Mouse (Mus musculus) adrenal gland, adult 18-20 months (tissue): ENCODE results near the gene Aqp6. TPM values are rescaled to one million over a fixed set of nuclear protein-coding genes. Genes with fewer than 3 reads are reported as not detected.

Experiments
- DNase-seq, 2 experiments: peaks; one replicate each; pipeline ENCODE4 v3.0.0; 2021 to 2022; ENCODE audit warnings: low spot score in 2 of 2
- total RNA-seq, 2 experiments: library from RNA; stranded (reverse); gene quantifications; 1 replicate in 1 of 2; 2 replicates in 1 of 2; pipeline ENCODE4 v1.2.3; 2021

Aqp6 gene
- total RNA-seq, 2 experiments from 2014 or later: not detected

DNA sequence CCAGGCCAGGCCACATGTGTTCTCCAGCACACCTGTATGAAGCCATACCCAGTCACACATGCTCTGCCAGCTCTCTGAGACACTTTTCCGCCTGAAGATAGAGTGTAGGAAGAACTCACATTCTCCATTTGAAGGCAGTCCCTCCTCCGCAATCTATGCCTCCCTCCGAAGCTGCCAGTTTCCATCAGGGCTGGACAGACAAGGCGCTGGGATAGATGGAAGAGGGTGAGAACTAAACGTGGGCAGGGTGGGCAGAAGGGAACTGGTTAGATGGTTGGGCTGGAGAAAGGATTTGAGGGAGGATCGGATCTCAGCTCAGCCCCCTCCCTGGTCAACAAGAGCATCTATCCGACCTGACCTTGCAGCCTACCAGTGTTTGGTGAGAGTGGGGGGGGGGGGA is 4.4 kb upstream of the Aqp6 start:
- no peak for DNase-seq

DNA sequence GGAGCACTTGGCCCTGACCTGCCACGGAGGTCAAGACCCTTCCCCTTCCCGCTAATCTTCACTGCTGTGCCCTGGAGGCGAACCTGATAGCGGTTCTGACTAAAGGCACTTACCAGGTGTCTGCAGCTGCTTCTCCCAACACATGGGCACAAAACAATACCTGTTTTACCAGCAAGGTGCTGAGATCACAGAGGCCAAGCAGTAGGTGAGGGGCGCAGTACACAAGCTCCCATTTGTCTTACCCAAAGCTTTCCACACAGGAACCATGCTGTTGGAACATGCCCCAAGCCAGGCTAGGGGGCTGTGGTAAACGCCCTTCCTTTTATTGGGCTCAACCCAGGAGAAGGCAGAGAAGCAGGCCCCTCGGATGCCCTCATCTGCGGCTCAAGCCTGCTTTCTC is 3.6 kb upstream of the Aqp6 start:
- DNase-seq: no peak

DNA sequence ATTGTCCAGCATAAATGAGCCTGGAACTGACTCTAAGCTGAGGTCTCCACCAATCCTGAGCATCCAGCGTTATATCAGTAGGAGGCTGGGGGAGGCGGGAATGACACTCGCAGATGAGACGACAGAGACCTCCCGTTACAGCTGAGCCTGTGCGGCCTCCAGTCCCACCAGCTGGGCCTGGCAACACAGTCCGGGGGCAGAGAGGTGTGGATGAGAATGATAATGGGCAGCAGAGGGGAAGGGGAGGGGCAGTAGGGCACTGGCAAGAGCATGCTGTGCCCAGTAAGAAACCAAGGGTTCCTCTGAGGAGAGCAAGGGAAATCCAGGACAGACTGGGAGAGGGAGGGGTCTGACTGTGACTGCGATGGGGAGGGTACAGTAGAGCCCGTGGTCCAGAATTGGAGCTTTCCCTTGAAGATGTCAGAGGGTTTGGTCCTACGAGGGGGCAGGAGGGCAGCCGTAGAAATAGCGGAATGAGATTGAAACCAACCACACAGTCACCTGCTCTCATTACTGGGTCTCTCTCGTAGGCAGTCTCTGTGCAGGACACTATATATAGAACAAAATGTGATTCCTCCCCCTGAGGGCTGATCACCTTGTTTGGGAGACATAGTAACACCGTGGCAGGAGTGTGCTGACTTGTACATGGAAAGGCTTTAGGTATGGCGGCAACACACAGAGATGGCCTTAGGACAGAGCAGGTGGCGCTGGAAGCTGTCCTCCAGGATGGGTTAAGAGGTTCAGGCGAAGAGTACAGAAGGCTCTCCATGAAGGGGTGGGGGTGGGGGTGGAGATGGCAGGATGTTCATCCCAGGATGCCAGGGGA is 1.7 kb upstream of the Aqp6 start:
- no peak for DNase-seq

DNA sequence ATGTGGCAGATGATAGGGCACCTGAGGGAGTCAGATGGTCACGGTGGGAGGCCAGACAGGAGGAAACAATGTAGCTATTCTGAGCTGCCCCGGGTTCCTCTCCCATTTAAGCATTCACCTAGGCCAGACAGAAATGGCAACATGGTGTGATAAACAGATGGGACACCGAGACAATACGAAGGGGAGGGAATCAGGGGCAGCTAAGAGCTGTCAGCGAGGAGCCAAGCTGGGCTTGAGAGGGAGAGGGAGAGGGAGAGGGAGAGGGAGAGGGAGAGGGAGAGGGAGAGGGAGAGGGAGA is 572 bp downstream of the Aqp6 start:
- DNase-seq: no peak

DNA sequence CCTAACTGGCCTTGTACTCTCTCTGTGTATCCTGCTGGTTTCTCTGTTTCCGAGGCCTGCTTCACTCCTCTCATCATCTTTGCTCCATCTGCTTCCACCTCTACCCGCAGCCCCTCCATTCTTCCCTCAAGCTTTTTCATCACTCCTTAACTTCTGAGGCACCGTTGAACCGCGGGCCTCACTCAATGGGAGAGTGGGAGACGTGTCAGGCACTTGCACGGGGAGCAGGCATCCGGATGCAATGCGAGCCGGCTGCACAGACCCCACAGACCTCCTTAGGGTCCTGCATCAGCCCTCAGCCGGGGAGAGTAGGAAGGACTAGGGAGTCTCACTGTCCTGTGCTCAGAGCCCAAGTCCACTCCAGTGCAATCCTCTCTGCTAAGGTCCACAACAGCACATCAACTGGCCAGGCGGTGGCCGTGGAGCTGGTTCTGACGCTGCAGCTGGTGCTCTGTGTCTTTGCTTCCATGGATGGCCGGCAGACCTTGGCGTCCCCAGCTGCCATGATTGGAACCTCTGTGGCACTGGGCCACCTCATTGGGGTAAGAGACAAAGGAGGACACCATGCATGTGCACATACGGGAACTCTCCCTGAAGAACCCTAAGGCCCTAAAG is 1.1 kb downstream of the Aqp6 start:
- no peak for DNase-seq

DNA sequence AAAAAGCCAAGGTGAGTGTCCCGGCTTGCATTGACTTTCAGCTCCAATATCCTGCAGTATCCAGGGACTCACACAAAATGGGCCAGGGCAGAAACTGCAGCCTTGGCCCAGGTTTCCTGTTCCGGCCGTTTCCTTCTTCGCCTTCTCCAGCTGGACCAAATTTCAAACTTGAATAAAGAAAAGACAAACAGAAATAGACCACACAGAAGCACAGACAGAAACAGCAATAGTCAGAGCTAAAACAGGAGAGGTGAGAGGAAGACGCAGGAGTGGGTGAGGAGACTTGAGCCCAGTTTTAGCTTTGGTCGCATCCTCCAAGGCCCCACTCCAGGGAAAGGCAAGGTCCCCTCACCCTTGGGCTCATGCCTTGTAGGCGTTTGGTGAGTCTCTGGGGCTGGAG is 2.0 kb downstream of the Aqp6 start:
- DNase-seq: no peak

DNA sequence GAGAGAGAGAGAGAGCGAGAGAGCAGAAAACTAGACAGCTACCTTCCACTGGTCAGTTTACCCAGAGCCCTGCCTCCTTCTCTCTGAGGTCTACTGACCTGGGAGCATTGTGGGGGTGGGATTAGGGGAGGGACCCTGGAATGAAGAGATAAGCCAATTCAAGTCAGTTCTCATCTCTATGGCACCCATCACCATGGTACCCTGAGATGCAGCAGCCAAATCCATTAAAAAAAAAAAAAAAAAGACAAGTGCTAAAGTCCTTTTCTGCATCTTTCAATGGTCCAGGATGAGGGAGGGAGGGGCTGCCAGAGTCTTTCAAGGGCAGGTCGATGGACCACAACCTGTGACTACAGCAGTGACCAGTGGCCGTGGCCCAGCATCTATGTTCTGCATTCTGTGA is 4.4 kb downstream of the Aqp6 start:
- DNase-seq: no peak

DNA sequence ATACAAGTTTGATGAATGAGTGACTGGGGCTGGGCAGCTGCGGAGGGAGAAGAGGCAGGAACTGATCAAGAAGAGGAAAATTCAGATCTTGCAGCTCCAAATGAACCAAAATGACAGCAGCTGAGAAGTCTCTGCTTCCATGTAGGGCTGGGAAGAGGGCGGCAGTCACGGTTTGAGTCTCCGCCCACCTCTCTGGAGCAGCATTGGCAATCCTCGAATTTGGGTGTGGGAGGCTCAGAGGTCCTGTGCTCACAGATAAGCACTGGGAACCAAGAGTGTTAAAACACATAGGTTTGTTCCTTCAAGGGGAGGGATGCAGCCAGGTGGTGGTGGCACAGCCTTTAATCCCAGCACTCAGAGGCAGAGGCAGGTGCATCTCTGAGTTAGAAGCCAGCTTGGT is 5.3 kb downstream of the Aqp6 start:
- no peak for DNase-seq

DNA sequence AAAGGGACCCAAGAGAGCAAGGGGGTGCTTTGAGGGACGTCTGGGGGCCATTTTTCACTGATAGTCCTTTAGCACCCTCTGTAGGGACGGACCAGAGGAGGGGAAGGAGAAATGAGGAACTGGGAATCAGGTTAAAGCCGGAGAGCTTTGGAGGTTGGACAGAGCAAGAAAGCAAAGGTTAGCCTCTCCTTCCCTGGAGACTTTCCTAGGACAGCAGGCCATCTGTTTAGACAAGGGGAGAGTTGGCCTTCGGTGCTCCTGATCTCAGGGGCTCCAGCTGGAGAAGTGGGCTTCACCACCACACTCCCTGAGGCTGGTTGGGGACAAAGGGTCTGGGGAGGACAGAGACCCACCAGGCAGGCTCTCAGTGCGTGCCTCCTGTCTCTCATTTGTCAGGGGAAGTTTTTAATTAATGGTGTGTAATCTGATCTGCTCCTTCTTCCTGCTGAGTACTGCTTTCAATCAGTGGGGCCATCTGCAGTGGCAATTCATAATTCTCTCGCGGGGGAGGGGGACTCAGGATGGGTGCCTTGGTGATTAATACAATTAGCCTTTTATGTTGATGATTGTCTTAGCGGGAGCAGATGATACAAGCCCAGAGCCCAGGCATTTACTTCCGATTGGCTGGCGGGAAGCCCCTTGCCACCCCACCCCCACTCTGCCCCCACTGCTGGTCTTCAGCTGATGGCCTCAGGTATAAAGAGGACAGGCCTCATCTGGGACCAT is 6.4 kb downstream of the Aqp6 start:
- no peak for DNase-seq

DNA sequence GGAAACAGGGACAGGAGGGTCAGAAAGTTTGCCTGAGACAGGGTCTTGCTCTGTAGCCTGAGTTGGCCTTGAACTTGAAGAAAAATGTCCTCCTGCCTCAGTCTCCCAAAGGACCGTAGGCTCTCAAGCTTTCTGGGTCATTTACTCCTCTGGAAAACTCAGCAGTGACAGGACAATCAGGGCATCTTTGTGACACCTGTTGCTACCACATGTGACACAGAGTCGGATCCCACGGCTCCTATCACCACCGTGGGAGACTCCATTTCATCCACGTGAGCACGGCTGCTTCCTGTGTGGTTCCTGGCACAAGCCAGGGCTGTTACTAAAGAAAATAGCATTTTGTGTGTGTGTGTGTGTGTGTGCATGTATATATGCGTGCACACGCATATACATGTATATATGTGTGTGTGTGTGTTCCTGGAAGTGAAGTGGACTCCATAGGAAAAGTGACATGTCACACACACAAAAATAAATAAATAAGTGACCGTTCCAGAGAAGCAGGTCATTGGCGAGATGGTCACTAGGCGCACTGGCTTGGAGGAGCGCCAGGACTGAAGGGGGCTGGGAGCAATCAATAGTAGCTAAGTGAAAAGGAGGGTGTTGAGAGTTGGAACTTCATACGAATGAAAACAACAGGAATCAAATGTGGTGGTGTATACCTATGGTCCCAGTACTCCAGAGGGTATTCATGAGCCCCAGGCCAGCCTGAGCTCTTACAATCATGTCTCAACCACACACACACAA is 7.4 kb downstream of the Aqp6 start:
- no peak for DNase-seq

DNA sequence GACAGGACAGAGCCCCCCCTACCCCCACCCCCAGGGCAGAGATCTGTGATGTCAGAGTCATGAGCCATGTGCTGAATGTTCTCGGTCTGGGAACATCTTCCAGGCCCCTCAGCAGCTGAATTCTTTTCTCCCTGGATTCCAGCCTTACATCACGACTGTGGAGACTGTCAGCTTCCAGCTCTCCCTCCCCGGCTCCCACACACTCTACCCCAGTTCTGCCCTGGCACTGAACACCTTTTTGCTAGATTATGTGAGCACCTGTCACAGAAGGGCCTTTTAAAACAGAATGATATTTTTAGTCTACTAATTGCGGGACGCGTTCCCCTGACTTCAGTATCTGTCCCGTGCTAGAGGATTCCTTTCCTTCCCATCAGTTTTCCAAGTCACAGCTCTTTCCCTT is 10.4 kb downstream of the Aqp6 start:
- no peak for DNase-seq

DNA sequence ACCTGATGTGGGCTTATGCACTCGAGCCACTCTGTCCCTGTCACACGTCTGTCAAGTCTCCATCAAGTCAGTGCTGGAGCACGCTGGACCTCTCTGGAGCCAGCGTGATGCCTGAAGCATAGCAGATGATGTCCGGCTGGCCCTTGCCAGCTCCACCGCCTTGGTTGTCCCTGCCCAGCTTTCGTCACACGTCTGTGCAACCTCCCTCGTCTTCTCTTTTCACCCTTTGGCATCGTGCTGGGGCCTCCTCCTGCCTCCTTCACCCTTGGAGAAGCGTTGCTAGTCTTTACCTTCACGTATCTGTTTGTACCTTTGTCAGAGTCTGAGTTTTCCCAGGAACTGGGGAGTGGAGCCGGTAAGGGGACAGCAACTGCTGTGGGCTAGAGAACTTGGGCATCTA is 13.1 kb downstream of the Aqp6 start:
- DNase-seq: no peak

DNA sequence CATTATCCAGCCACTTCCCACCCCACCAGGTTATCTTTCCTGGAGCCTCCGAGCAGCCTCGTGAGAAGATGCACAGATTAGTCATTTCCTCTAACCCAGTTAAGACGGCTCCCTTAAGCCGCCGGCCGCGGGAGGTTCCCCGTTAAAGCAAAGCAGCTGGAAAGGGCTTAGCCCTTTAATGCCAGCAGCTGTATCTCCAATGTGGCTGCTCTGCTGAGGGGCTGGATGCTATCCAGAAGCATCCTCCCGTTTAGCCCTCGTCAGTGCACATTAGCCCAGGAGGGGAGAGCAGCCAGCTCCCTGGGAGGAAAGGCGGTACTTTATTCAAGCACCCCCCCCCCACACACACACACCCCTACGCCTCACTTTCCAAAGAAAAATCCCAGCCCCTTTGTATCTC is 13.6 kb downstream of the Aqp6 start:
- DNase-seq: no peak

DNA sequence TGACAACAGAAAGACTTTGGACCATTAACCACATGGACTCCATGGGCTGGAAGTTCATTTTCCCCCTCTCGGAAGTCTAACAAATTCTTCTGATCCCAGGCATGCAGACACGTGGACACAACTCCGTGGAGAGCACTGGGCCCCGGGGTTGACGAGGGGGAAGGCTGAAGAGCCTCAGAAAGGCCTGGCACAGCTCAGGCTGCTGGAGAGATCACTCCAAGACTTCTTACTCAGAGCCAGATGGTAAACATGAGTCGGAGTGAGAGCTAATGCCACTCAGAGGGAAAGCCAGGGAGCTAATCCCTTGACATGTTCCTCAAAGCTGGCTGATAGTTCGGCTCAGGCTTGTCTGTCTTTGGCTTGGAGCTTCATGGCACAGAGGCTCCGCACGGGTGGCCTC is 14.0 kb downstream of the Aqp6 start:
- DNase-seq: no peak

DNA sequence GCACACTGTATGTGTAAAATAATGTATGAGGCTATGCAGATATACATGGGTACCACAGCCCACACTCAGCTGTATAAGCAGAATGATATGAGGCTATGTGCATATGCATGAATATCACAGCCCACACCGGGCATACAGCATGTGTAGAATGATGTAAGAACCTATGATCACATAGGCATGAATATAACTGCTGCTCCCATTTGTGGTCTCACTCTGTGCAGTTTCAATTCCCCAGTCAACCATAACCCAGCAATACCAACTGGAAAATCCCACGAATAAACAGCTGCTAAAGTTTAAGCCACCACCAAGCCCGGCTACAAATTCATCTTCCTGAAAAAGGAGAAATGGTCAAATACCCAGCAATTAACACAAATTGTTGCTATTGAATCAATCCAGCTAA is 17.4 kb downstream of the Aqp6 start:
- no peak for DNase-seq

DNA sequence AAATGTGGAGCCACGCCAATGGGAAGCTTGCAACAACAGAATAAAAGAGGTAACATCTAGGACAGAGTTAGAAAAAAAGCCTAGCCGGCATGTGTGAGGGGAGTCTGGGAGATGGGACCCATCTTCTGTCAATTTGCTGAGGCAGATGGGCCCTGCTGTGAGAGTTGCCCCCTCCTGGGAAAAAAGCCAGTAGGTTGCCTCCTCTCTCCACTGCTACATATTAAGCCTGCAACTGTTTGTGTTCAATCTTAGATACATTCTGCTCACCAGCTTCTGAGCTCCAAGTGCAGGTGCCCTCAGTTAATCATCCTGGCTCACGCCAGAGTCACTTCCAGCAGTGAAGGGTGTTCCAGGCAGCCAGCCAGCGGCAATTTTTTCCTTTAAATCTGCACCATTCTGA is 18.6 kb downstream of the Aqp6 start:
- DNase-seq: no peak

DNA sequence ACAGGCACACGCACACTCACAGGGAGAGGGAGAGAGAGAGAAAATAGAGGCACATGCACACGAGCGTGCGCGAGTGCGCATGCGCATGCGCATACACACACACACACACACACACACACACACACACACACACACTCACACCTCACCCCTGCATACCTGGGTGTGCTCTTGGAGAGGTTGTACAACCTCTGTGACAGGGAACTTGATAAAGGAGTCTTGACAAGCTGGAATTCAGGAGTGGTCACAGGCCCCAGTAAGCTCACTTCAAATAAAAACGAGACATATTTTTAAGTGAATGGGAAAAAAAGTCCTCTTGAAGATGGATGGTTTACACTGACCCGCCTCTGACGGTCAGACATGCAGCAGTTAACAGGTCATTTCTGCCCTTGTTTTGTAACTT is 20.9 kb downstream of the Aqp6 start:
- no peak for DNase-seq

DNA sequence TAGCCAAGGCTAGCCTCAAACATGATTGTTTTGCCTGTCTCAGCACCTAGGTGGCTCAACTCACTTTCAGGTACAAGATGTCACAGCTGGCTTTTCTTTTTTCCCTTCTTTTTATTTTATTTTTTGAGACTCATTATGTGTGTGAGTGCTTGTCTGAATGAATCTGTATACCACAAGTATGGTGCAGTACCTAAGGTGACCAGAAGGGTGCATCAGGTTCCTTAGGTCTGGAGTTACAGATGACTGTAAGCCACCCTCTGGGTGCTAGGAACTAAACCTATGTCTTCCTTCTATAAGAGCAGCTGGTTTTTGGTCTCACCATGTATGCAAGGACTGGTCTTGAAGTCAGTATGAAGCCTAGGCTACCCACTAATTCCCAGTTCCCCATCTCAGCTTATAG is 30.4 kb downstream of the Aqp6 start:
- DNase-seq: no peak

DNA sequence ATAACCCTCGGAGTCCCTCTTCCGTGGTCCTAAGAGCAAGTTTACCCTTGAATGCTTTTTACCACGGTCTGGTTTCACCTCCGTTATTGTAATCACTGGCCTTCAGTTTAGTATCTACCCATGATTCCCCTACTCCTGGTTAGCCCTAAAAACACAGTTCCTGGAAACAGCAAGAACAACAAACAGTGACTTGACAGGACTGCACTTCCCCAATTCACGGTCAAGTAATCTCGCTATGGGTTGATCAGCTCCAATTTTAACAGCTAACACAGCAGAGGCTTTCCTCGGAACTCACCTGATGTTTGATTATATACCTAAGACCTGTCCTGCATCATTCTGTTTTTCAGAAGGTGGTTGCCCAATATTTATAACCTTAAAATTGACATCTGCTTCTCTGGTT is 33.5 kb downstream of the Aqp6 start:
- no peak for DNase-seq

DNA sequence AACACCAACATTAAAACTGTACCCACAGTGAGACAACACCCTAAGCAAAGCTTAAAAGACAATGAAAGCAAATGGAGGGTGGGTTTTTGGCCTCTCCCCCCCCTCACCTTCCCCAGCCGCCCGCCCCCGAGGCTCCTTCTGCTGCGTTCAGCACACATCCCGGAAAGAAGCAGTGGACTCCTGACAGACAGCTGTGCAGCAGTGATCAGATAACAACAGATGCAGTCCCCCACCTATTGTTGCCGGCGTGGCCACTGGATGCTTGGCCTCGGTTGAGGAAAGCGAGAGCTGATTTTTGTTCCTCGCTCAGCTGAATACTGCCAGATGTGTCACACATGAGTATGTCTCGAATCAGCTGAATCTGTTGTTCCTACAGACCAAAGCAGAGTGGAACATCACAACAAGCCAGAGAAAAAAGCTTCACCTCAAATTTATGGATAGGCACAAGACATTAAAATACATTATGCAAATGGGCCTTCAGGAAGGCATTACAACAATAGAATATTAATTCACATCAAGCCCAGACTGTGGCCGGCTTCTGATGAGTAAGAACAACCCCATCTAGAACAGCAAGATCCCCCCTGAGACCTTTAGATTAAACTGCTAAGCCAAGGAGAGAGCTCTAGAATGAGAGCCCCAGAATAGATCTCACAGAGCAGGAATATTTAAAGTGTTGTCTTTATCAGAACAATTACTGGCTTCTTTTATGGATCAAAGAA is 36.4 kb downstream of the Aqp6 start:
- DNase-seq: no peak

DNA sequence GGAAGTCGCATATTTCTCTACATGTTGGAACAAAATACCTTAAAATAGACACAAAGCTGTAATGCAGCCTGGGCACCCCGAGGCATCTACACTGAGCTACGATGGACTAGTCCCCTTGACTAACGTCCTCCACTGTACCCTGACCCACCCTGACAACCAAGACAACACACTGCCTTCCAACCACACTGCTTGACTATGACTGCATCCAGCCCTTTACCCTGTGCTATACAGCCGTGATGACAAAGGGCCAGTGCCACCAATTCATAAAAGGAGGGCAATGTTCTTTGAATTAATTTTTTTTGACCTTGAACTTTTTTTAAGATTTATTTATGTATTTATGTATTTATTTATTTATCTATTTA is 36.9 kb downstream of the Aqp6 start:
- DNase-seq: no peak
